Mouse (Mus musculus): ENCODE results near the gene Sorcs3. TPM values are rescaled to one million over a fixed set of nuclear protein-coding genes. Genes with fewer than 3 reads are reported as not detected.

The Sorcs3 gene
- polyA plus RNA-seq, 1 experiment from 2014 or later, result 7.2 TPM

DNA sequence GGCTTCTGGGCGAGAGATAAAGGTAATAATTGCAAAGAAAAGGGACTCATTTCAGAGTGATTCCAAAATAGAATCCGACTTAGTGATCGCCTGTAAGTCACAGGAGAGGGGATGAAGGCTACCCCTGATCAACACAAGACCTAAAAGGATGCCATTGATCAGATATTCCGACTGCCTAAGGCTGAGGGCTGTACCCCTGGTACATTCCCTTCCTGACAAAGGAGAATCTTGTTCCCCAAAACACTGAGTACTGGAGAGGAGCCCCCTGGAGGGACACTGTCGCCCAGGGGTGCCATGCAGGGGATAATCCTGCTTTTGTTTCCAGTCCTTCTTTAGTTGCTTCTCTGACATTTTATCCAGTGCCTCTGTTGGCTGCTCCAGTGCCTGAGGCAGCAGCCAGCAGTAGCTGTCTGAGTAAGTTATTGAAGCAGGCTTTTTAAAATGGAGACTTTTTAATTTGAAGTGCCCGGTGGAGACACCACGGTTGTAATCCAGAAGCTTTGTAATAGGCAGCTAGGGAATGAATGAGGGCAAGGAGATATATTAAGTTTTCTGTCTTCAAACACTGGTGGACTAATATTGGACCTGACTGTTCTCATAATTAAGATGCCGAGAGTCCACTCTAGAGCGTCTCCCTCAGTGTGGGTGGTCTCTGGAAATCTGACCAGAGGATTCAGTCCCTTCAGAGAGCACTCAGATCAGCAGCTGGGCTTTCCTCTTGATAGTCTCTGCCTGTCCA, 342.5 kb downstream of the Sorcs3 start:
- H3K4me2 ChIP-seq (replicated peaks), result no peak overlapping the region
- no peaks in the 10 kb centered on the region for H3K36me3 ChIP-seq
- H3K4me3 ChIP-seq, result no peak overlapping the region
- 14% methylated on average over 9 of the region's 9 CpGs for WGBS
- no peak for ATAC-seq (replicated peaks)
- H3K27ac ChIP-seq (replicated peaks), result no peak overlapping the region
- H3K9ac ChIP-seq (replicated peaks), result no peak overlapping the region
- no peaks in the 10 kb centered on the region for H3K9me3 ChIP-seq
- H3K27me3 ChIP-seq, result no peaks in the 10 kb centered on the region
- peaks cover 20% of the 10 kb centered on the region for H3K4me1 ChIP-seq

DNA sequence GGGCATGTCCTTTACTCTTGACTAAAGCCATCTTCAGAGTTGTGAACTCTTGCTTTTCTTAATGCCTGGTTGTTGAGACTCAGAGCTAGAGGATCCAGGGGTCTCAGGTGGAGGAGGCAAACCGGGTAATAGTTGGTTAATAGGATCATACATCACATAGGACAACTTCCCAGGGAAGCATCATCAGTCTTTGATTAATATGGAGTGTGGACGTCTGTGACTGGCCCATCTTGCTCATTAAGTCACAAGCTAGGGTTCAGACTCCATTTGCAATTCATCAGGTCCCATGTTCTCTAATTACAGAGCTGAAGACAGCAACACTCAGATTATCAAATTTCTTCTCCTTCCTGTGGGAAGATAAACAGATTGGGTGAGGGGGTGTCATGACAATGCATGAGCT, 353.6 kb downstream of the Sorcs3 start:
- H3K4me1 ChIP-seq, result no peaks in the 10 kb centered on the region
- ATAC-seq (replicated peaks), result no peak
- no peaks in the 10 kb centered on the region for H3K27me3 ChIP-seq
- no peak overlapping the region for H3K4me3 ChIP-seq
- no peaks in the 10 kb centered on the region for H3K36me3 ChIP-seq
- H3K9me3 ChIP-seq, result no peaks in the 10 kb centered on the region
- no peak overlapping the region for H3K9ac ChIP-seq (replicated peaks)
- no peak overlapping the region for H3K4me2 ChIP-seq (replicated peaks)
- H3K27ac ChIP-seq (replicated peaks), result no peak overlapping the region
- WGBS, result 60% methylated on average over 2 of the region's 2 CpGs

DNA sequence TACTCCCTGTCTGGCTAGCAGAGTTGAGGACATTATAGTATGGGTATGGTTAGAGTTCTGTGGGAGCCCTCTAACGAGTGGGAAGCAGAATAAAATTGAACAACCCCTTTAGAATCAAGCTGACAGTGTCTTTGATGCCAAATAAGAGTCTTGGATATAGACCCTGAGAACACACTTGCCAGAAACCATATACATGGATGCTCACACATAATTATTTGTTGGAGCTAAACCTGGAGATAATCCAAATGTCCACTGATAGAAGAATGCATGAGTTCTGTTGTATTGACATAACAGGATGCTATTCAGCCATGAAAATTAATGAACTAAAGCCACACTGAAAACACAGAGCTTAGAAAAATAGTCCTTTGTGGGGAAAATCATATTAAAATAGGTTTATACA, 369.9 kb downstream of the Sorcs3 start:
- no peak overlapping the region for H3K27ac ChIP-seq (replicated peaks)
- ATAC-seq (replicated peaks), result no peak
- H3K4me3 ChIP-seq, result no peak overlapping the region
- WGBS, result 10% methylated on average over 1 of the region's 1 CpGs
- no peak overlapping the region for H3K4me2 ChIP-seq (replicated peaks)
- no peaks in the 10 kb centered on the region for H3K4me1 ChIP-seq
- no peaks in the 10 kb centered on the region; the same call in 1 of the 2 replicates for H3K9me3 ChIP-seq
- no peak overlapping the region for H3K9ac ChIP-seq (replicated peaks)
- no peaks in the 10 kb centered on the region for H3K36me3 ChIP-seq
- no peaks in the 10 kb centered on the region for H3K27me3 ChIP-seq

DNA sequence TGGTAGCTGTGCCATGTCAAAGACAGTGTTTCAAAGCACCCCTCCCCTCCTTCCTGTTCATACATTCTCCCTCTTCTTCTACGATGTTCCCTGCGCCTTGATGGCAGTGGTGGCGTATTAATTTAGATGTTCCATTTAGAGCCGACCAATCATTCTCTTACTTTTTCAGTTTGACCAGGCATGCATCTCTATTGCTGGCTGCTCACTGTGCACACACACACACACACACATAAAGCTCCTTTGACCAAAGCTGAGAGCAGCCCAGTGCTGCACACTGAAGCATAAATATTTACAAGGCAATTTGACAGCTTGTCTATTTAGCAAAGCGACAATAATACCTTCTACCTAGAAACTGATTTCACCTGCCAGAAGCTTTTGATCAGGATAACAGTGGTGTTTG, 371.3 kb downstream of the Sorcs3 start:
- Histone ChIP-seq H3K4me1 (no peaks in the 10 kb centered on the region), H3K4me3 (no peak overlapping the region), H3K9me3 (no peaks in the 10 kb centered on the region; the same call in 1 of the 2 replicates), H3K27ac (replicated peaks) (no peak overlapping the region), H3K9ac (replicated peaks) (no peak overlapping the region), H3K36me3 (no peaks in the 10 kb centered on the region), H3K27me3 (no peaks in the 10 kb centered on the region), H3K4me2 (replicated peaks) (no peak overlapping the region)
- 32% methylated on average over 5 of the region's 5 CpGs for WGBS
- ATAC-seq (replicated peaks), result 0 out of 2 replicates have a peak, but pooled peaks have one; percentile 67

DNA sequence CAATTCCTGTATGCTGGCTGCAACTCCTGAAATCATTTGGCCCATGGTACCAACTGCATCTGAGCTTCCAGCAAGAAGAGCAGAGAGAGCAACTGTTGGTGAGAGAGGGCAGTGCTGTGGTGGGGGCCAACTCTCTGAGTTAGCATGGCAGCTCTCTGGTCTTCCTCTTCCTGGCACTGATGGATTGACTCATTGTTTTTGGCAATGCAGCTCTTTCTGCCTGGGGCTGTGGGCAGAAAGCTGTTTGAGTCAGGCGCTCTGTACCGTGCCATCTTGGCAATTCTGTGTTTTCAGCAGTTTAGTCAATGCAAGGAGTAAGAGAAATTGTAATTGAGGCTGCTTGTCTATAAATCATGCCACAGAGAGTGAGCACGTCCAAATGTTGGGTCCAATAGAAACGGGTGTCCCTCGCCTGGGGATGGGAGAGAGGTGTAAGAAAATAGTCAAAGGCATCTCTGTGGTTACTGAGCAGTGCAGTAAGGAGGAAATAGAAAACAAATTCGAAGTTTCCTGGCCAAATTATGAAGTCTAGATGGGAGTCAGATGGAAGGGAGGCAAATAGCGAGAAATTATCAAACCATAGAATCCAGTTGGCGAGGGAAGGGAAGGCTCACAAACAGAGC, 379.2 kb downstream of the Sorcs3 start:
- Histone ChIP-seq H3K27ac (replicated peaks) (no peak overlapping the region), H3K36me3 (no peaks in the 10 kb centered on the region), H3K9me3 (no peaks in the 10 kb centered on the region), H3K27me3 (no peaks in the 10 kb centered on the region), H3K4me3 (no peak overlapping the region), H3K9ac (replicated peaks) (no peak overlapping the region), H3K4me2 (replicated peaks) (no peak overlapping the region), H3K4me1 (no peaks in the 10 kb centered on the region)
- peak; percentile 81 for ATAC-seq (replicated peaks)
- 74% methylated on average over 8 of the region's 8 CpGs for WGBS

DNA sequence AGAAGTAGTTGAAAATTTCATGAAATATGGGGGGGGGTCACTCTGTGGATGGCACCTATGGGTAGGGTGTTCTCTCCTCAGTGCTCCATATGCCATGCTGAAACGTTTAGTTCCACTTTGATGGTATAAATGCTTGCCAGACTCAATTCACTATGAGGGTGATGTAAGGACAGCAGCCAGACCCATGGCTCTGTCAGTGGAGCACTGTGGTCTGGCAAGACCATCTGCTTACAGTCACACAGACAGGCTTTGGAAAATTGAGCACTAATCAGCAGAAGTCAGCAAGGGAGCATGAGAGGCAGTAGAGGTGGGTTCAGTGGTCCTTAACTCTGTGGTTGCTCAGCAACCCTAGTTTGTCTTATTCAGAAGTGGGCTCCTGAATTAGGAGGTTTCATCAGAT, 411.1 kb downstream of the Sorcs3 start:
- no peak for ATAC-seq (replicated peaks)
- no peaks in the 10 kb centered on the region for H3K36me3 ChIP-seq
- no peaks in the 10 kb centered on the region for H3K9me3 ChIP-seq
- H3K4me1 ChIP-seq, result no peaks in the 10 kb centered on the region
- WGBS, result 31% methylated on average over 1 of the region's 1 CpGs
- H3K4me2 ChIP-seq (replicated peaks), result no peak overlapping the region
- H3K4me3 ChIP-seq, result no peak overlapping the region
- no peak overlapping the region for H3K9ac ChIP-seq (replicated peaks)
- H3K27ac ChIP-seq (replicated peaks), result no peak overlapping the region
- no peaks in the 10 kb centered on the region for H3K27me3 ChIP-seq

DNA sequence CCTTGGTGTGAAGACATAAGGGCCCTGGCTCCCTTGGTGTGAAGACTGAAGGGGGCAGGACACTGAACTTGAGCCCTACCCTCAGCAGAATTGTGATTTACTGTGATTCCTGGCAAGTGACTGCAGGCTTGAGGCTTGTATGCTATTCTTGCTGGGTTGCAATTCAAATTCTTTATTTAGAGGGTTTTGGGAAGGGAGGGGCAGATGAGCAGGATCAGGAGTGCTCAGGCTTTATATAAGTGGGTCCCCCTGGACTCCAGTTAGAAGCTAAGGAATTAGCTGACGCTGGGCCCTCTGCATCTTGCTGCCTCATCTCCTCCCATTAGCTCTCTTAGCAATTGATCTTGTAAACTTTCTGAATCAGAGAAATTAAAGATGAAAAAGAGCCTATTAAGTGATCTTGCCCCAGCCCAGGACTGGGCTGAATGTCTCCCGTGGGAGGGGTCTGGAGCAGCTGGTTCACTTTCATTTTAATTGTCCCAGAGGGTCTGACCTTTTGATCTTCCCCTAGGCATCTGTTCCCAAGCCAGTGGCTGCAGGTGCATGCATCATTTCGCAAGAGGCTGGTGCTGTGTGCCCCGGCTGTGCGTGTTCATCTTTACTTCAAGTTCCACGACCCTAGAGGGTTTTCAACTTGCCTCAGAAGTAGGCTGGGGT, 425.0 kb downstream of the Sorcs3 start:
- Histone ChIP-seq H3K27me3 (no peaks in the 10 kb centered on the region), H3K9ac (replicated peaks) (no peak overlapping the region), H3K4me1 (no peaks in the 10 kb centered on the region), H3K36me3 (no peaks in the 10 kb centered on the region), H3K4me3 (no peak overlapping the region), H3K9me3 (no peaks in the 10 kb centered on the region), H3K27ac (replicated peaks) (no peak overlapping the region), H3K4me2 (replicated peaks) (no peak overlapping the region)
- 38% methylated on average over 6 of the region's 6 CpGs for WGBS
- no peak for ATAC-seq (replicated peaks)

DNA sequence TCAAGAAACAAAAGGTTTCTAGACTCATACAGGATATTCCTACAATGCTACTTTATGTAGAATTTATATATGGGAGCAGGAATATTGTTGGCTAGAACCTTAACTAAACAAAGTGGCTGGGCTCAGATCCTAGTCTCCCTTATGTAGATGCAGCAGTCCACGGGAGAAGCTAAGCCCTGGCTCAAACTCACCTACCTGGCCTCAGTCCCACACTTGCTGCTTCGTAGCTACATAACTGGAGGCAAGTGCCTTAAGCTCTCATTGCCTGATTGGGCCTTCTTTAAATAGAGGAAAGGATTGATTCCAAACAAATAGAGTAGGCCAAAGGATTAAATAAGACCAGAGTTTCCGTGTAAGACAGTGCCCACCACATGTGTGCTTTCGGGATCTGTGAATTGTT, 436.7 kb downstream of the Sorcs3 start:
- ATAC-seq (replicated peaks), result no peak
- Histone ChIP-seq H3K4me1 (no peaks in the 10 kb centered on the region), H3K36me3 (no peaks in the 10 kb centered on the region), H3K4me3 (no peak overlapping the region), H3K27me3 (no peaks in the 10 kb centered on the region), H3K9me3 (no peaks in the 10 kb centered on the region), H3K27ac (replicated peaks) (no peak overlapping the region), H3K9ac (replicated peaks) (no peak overlapping the region), H3K4me2 (replicated peaks) (no peak overlapping the region)
- 71% methylated on average over 4 of the region's 4 CpGs for WGBS

DNA sequence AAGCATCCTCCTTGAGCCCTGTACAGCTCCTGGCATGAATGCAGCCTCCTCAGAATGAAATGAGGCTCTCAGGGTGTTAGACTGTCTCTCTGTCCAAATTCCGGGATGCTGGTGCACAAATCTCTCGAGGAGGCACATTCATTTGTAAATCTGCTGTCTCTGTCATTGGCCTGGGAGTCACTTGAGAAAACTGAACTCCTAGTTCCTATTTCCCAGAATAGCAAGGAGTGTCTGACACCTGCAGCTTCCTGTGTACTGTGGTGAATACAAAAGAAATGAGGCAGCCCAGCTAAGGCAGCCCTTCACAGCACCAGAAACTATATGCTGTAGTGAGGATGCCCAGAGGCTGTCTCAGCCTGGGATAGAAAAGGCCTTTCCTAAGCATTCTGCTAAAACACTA, 444.1 kb downstream of the Sorcs3 start:
- H3K27ac ChIP-seq (replicated peaks), result no peak overlapping the region
- H3K4me1 ChIP-seq, result peaks cover 10% of the 10 kb centered on the region; the same call in 1 of the 2 replicates
- no peak overlapping the region for H3K4me2 ChIP-seq (replicated peaks)
- WGBS, result 58% methylated on average over 2 of the region's 2 CpGs
- ATAC-seq (replicated peaks), result no peak
- H3K9ac ChIP-seq (replicated peaks), result no peak overlapping the region
- no peak overlapping the region for H3K4me3 ChIP-seq
- no peaks in the 10 kb centered on the region for H3K27me3 ChIP-seq
- no peaks in the 10 kb centered on the region for H3K9me3 ChIP-seq
- H3K36me3 ChIP-seq, result no peaks in the 10 kb centered on the region

DNA sequence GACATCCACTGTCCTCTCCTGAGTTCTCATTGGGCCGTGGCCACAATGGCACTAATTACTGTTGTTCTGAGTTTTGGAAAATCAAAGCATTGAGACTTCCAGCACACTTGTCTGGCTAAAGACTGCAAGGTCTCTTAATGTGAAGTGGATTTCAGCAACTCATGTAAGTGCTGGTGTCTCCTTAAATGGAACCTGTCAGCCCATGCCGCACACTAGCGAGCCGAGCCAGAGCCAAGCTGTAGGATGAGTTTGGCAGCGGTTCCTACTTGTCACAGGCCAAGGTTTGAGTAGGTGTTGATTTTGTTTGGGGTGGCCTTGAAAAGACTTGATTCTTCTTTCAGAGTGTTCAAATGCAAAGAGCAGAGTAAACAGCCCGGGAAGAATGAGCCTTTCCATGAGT, 445.8 kb downstream of the Sorcs3 start:
- WGBS, result 40% methylated on average over 6 of the region's 6 CpGs
- H3K27me3 ChIP-seq, result no peaks in the 10 kb centered on the region
- ATAC-seq (replicated peaks), result 0 out of 2 replicates have a peak, but pooled peaks have one; percentile 46
- H3K4me1 ChIP-seq, result peaks cover 10% of the 10 kb centered on the region; the same call in 1 of the 2 replicates
- no peak overlapping the region for H3K4me2 ChIP-seq (replicated peaks)
- no peaks in the 10 kb centered on the region for H3K36me3 ChIP-seq
- H3K4me3 ChIP-seq, result no peak overlapping the region
- no peaks in the 10 kb centered on the region for H3K9me3 ChIP-seq
- no peak overlapping the region for H3K9ac ChIP-seq (replicated peaks)
- no peak overlapping the region for H3K27ac ChIP-seq (replicated peaks)

DNA sequence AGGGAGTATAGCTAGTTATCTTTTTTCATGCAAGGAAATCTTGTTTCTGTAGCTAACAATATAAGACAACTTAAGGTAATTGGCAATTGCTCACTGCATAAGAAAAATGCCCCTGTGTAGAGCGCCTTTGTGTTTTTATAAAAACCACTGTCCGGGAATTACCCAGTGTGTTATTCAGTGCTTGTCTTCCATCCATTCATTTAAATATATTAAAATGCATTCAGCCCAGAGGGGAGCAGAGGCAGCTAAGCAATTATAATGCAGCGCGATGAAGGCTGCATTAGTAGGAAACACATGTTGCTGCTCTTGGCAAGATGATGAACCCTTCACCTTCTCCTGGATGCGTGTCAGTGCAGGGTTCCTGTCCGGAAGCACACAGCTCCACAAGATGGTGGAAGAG, 454.4 kb downstream of the Sorcs3 start:
- ATAC-seq (replicated peaks), result peak; percentile 78
- Histone ChIP-seq H3K4me2 (replicated peaks) (no peak overlapping the region), H3K27me3 (no peaks in the 10 kb centered on the region), H3K4me1 (peaks cover 12% of the 10 kb centered on the region), H3K4me3 (no peak overlapping the region), H3K9ac (replicated peaks) (no peak overlapping the region), H3K9me3 (no peaks in the 10 kb centered on the region), H3K36me3 (no peaks in the 10 kb centered on the region), H3K27ac (replicated peaks) (no peak overlapping the region)
- 19% methylated on average over 6 of the region's 6 CpGs for WGBS

DNA sequence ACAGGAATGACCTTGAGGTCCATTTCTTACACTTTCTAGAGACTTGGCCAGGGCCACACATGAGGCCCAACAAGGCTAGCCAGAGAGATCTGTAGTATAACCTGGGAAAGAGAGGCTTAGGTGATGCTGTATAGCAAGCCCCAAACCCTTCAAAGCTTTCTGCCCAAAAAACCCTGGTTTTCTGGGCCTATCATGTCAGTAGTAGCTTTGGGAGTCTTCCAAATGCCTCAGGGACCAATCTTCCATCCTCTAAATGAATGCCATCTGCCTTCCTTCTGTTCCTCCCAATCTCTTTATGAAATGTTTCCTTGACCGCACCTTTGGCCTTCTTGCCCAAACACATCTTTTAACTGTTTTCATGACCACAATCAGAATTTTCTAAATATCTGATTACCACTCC, 474.1 kb downstream of the Sorcs3 start:
- Histone ChIP-seq H3K9me3 (no peaks in the 10 kb centered on the region), H3K4me2 (replicated peaks) (no peak overlapping the region), H3K9ac (replicated peaks) (no peak overlapping the region), H3K4me1 (peaks cover 5% of the 10 kb centered on the region), H3K27ac (replicated peaks) (no peak overlapping the region), H3K36me3 (no peaks in the 10 kb centered on the region), H3K4me3 (no peak overlapping the region), H3K27me3 (no peaks in the 10 kb centered on the region)
- no peak for ATAC-seq (replicated peaks)
- 97% methylated on average over 1 of the region's 1 CpGs for WGBS
